Mouse (Mus musculus): Measurements from ENCODE around the gene Brap.

DNA sequence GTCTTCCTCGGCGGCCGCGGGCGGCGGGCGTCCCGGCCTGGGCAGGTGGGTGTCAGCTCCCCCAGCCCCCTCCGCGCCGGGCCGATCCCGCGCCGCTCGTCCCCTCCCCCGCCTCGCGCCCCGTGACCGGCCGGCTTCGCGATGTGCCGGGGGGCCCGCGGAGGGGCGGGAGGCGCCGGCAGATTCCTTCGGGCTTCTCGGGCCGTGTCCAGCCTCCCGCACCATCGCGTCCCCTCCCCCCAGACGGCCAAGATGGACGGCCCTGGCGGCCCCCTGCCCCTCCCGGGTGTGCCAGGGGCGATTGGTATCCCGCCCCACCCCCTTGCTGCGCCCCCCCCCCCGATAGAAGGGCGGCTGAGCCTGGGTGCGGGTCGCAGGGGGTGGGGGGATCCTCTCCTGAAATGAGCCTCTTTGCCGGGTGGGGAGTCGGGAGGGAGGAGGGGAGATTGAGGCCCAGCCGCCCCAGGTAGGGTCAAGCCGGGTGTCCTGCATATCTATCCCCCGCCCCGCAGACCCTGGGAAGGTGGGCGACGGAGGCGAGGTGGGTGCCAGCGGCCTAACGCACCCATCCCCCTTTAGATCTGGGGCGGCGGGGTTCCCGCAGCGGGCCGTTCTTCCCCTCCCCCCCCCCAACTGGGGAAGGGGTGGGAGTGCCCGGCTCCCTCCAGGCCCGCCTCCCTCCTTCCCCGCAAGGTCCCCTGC is 52.0 kb downstream of the Brap start:
- TF ChIP-seq CTCF (IDR thresholded peaks at IDR 0.05; ENCODE audit: extremely low read depth, insufficient read depth, insufficient read length, insufficient replicate concordance) (no peak), POLR2A (IDR thresholded peaks at IDR 0.05; ENCODE audit: low read depth, low read length) (no peak)

Measured in spleen, adult 2 months (tissue).